Mouse (Mus musculus) E14TG2a.4 (cell line): ENCODE measurements at regions not wholly inside any gene's neighbourhood (a gene's known extent, or its start where the extent isn't known, plus 50 kb on each side); places are given as distances from the start of the nearest gene placed in this dataset.

Experiments used
- CTCF ChIP-seq: conservative IDR thresholded peaks from 2 replicates; pipeline ENCODE4 v1.5.1; 2014; ENCODE audit warnings: low read length
- NANOG ChIP-seq: IDR thresholded peaks from 2 replicates; pipeline ENCODE4 v1.6.1; 2014; ENCODE audit warnings: borderline replicate concordance, low read length, mixed read lengths

GRCm38 (mm10) chr8:26840286-26840685 is 136.8 kb upstream of the Zfp703 start:
- TF ChIP-seq CTCF: no peak
- no peak for TF ChIP-seq NANOG
